Mouse (Mus musculus) brain, adult 2 months (tissue): ENCODE measurements around the gene Ina.
"Not testable (repeated sequence)": the region's sequence is repeated elsewhere in the genome, so short reads cannot be mapped to it uniquely, and the experiment has no call there.

Experiments
- DNase-seq: peaks from one replicate; pipeline ENCODE4 v3.0.0; 2011; ENCODE audit warnings: low read depth, low spot score

The Ina gene

DNA sequence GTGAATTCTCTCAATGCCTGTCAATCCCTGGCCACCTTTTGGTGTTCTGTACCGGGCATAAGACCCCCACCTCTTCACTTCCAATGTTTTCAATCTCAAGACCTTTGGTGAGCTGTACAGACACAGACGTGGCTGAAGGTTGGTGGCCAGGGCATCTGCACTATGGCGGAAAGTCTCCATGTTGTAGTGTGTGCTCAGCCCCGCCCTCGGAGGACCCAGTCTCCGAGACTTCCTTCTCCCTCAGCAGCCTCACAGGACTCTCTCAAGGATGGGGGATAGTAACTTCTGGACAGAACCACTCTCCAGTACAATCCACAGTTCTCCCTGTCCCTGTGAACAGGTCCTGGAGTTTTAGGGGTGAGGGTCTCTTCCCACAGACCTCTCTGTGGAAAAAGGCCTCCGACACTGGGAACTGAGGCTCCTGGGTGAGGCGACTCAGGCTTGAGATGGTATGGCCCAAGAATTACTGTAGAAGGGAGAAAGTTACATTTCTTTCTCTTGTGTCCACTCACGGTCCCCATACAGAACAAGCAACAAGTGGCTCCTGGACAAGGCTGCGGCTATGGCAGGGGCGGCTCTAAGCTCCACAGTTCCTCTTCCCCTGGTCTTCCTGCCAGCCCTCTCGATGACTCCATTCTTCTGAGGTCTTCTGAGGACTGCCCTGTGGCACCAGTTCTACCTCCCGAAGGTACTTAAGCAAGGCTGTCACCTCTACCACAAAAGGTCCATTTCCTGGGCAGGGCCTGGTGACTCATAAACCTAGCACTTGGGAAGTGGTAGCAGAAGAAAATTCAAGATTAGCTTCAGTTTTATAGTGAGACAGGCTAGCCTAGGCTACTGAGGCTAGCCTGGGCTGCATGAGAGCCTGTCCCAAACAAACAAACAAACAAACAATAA lies 29.5 kb upstream of the Ina start:
- no peak for DNase-seq

DNA sequence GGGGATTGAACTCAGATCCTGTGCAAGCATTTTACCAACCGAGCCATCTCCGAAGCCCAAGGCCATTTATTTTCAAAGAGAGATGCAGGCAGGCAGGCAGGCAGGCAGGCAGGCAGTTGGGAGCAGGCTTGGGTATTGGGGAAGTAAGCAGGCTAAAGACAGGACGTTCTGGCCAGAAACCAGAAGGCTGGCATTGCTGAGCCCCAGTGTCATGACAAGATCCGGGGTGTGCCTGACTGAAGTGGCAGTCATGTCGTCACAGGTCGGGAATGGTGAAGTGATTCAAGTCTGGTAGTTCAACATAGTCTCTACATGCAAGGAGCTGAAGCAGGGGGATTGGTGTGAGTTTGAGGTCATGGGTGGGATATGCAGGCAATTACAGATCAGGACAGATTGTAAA lies 26.9 kb upstream of the Ina start:
- DNase-seq: peak; percentile 39

DNA sequence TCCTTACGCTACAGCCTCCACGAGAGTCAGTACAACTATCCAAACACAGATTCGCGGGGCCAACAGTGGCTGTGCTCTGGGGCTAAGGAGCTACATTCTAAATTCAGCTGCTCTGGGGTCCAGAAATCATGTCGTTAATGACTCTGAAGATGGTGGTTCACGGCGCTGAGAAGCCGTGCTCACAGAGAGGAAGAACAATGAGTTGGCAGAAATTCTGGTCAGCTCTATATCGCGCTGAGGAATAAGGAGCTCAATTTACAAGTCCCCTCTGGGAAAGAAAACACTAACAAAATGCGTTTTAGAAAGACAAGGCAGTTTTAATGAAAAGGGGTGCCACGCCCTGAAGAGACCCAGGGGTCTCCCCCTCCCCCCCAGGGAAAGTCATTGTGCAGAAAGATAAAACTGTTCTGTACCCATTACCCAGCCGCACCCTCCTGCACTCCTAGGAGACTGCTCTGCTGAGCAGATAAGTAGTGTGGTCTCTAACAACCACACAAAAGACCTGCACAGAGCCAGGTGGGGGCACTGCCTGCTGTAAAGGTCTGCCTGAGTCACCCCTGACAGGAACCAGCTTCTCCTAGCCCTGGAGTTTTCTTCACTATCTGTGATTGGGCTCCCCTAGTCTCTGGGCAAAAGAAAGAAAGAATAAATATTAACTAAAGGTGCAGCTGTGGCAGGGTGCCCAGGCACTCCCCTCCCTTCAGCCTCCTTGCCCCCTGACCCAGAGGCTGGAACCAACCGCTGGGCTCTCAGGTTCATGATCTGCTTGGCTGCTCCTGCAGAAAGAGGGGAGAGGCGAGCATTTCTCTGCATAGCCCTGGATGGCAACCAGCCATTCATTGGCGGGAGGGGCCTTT lies 26.0 kb upstream of the Ina start:
- DNase-seq: no peak

DNA sequence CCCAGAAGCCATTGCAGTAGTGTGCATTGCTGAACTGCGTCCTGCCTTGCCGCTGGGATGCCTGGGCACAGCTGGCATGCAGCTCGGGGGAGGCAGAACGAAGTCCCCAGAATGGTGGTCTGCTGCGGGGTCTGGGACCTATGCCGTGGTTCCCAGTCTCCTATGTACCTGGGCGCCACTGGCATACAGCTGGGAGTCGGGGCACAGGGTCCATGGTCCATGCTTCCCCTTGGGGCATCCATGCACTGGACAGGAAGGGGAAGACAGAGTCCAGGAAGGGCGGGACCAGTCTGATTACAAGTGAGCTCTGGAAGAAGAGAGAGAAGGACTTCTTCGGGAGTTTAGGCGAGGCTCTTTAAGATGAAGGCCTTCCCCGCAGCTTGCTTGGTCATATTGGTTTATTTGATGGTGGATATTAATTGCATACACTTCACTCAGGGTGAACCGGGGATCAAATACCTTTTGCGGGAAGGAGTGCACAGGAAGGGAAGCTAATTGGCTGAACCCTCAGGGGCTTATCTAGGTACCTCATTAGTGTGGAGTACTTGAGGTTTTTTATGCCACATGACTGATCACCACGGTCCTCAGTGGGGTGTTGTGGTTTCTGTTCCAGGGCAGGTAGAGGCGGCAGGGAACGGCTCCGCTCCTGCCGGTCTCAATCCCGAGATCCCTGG lies 24.9 kb upstream of the Ina start:
- DNase-seq: no peak

DNA sequence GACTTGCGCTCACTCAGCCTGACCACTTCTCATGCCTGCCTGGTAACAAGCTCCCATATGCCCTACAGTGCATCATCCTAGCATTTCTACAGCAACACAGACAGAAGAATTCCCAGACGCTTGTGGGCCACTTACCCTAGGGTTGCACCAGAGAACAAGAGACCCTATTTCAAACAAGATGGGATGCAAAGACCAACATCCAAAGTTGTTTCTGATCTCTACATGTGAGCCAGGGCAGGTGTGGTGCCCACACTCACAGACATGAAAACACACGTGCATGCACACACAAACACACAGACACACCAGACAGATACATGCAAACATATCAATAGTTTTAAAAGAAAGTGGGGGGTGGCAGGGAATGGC lies 24.4 kb upstream of the Ina start:
- DNase-seq: no peak

DNA sequence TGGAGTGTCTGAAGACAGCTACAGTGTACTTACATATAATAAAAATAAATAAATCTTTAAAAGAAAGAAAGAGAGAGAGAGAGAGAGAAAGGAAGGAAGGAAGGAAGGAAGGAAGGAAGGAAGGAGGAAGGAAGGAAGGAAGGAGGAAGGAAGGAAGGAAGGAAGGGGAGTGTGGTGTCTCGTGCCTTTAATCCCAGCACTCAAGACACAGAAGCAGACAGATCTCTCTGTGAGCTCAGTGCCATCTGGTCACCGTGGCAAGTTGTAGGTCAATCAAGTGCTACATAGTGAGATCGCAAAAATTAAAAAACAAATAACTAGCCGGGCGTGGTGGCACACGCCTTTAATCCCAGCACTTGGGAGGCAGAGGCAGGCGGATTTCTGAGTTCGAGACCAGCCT lies 23.9 kb upstream of the Ina start:
- peak; percentile 66 for DNase-seq

DNA sequence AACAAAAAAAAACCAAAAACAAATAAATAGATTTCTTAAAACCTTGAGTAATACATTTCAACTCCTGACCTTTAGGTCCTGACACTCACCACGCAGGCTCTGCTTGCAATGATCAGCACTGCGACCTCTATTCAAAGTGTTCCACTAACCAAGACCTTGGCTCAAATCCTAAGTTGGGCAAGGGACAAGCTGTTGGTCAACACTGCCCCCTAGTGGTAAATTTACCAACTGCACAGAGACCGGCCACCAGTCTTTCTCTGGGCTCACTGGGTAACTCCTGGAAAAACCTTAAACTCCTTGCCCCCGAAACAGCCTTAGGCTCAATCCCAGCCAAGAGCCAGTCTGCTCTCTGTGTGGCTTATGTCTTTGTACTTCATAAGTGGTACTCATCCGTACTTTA lies 23.4 kb upstream of the Ina start:
- peak; percentile 92 for DNase-seq

DNA sequence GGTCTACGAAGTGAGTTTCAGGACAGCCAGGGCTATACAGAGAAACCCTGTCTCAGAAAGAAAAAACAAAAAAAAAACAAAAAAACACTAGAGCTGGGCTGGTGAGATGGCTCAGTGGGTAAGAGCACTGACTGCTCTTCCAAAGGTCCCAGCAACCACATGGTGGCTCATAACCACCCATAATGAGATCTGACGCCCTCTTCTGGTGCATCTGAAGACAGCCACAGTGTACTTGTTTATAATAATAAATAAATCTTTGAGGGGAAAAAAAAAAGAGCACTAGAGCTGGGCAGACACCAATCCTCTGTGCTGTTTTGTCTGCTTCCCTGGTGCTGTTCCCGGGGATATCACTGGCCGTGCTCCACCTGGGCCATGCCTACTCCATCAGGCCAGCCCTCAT lies 22.2 kb upstream of the Ina start:
- not testable (repeated sequence) for DNase-seq

DNA sequence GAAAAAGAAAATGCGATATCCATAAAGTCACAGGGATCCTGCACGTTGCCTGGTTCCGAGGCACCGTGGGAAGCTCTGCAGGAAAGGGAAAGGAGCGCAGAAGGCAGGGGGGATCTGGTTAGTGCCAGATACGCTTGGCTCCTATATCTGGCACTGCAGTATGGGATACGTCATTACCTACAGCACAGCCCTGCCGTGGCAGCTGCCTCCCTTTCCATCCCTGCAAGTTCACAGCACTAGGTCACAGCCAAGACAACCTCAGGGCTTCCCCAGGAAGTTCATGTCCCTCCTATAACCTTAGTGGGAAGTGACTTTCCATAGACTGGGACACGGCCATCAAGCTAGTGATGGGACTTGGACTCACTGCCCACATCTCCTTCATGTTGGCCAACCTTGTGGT lies 18.4 kb upstream of the Ina start:
- DNase-seq: peak; percentile 80

DNA sequence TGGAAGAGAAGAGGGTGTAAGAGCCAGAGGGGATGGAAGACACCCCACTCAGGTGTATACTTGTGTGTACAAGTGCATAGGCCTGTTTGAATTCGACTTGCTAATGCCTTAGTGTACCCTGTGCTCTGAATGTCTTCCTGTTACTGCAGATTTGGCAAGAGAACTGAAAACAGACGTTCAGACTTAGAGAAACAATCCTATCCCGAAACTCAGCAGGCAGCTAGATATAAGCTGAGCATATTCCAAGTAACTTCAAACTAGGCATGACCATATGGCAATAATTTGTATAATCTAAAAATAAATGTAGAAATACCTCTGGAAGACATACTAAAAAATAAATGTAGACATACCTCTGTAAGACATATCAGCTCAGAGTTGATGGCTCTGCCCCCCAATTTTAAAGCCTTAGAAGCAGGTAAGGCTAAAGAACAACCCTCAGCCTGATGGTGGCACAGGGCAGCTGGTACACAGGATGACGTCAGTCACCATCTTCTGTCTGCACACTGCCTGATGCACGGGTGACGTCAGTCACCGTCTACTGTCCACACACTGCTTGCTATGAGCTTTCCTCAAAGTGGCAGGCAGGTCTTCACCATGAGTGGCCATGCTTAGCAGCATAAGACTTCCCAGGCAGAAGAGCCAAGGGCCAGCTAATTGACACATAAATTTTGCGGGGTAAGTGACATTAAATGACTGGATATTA lies 16.2 kb upstream of the Ina start:
- peak; percentile 78 for DNase-seq

DNA sequence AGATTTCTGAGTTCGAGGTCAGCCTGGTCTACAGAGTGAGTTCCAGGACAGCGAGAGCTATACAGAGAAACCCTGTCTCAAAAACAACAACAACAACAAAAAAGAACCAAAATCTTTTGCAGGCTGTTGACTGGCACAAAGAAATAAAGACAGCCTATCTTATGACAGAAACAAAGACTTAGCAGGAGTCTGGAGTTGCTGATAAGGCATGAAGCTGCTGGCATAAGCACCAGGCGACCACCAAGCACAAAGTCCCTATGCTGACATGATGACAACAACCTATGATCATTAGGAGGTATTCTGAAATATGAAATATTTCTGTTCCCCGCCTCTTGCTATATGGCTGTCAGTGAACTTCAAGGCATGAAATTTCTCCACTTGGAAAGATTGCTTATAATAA lies 15.5 kb upstream of the Ina start:
- DNase-seq: no peak

DNA sequence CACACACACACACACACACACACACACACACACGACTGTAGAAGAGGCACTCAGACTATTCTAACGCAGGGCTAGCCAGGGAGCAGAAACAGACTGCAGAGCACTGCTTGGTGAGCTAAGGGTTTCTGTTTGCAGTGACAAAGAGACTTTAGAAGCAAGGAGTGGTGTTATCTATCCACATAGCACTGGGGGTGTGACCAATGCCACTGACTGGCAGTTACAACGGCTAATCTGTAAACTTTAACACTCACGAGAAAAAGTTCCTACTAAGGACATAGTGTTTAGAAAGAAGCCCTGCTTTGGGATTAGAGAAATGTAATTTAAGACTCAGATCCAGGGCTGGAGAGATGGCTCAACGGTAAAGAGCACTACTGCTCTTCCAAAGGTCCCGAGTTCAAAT lies 14.7 kb upstream of the Ina start:
- no peak for DNase-seq

DNA sequence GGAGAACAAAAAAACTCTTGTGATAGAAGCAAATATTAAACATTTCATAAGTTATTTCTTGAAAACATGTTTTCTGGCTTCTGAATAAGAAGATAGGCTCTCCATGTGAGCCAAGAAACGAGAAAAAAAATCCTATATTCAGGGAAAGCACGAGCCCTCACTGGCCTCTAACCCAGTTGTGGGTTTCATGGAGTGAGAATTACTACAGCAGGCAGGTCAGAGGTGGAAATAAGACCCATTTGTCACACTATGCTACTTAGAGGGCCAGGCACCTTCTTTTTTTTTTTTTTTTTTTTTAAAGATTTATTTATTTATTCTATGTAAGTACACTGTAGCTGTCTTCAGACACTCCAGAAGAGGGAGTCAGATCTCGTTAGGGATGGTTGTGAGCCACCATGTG lies 14.1 kb upstream of the Ina start:
- not testable (repeated sequence) for DNase-seq

DNA sequence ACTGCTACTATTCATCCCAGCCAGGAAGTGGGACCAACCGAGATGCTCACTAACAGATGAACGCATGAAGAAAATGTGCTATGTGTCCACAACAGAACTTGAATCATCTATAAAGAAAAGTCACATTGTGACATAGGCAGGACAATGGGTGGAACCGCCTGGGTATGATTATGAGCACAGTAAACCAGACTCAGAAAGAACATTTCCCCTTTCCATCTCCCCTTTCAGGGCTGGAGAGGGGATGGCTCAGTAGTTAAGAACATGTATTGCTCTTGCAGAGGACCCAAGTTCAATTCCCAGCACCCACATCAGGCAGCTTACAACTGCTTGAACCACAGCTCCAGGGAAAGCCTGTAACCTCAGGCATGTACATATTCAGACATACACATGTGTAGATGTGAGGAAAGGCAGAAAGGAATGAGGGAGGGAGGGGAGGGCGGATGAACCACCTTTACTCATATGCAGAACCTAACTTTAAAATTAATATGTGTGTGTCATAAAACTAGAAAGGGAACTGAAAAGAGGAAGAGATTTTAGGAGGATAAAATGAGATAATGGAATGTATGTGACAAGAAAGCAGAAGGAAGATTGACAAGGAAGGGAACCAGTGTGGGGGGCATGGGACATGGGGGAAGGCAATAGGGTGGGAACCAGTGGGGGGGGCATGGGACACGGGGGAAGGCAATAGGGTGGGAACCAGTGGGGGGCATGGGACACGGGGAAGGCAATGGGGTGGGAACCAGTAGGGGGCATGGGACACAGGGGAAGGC lies 10.6 kb upstream of the Ina start:
- no peak for DNase-seq

DNA sequence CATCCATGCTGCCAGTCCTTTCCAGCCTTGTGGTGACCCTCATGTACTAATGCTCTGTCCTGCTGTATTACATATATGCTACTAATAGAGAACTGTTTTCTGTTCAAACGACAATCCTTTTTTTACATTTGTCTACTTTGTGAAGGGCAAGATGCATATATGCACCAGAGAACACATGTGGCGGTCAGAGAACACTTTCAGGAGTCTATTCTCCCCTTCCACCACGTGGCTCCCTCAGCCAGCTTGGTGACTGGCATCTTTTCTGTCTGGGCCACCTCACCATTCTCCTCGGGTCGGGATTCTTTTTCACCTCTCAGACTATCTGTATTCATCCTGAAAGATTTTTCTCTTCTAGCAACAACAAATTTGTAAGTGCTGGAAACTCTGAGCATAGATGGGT lies 8.6 kb upstream of the Ina start:
- no peak for DNase-seq

DNA sequence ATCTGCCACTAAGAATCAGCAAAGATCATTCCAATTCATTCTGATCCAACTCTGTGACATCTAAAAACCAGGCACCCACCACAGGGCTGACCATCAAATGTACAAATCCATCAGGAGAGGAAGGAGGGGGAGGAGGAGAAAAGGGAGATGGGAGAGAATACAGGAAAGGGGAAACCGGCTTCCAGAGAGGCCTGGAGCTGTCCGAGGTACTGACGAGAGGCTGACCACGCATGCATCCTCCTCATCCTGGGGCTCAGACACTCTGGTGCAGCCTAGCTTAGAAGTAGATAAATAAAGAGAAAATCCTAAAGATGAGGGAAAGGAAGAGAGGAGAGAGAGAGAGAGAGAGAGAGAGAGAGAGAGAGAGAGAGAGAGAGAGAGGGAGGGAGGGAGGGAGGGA lies 8.2 kb upstream of the Ina start:
- no peak for DNase-seq

DNA sequence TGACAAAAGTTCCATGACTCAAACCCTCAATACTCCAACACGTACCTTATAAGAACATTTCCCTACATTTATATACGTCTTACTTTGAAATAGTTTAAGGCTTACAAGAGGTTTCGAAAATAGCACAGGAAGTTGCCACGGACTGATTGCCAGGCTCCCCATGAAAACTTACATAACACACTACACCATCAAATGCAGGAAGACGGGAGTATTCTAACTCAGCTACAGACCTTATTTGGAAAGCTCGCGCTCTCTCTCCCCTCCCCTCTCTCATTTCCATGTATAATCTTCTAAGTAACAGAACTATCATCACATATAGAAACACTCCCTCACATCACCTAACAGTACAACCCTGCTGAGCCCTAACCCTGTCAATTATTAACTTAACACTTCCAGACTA lies 5.1 kb upstream of the Ina start:
- peak; percentile 72 for DNase-seq

DNA sequence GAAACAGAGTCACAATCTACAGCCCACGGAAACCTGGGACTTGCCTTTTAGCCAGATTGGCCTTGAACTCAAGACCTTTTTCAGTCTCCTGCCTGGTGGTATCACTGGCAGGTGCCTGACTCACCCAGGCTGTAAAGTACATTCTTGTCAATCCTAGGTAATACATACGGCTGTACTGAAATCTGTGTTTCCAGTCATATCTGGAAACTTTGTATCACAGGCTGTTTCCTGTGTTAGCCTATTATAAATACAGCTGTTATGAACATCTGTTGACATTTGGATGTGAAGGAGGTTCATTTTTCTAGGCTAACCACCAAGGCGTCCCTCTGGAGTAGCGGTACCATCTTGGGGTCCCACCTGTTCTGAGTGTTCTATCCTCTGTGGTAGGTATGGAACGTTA lies 4.6 kb upstream of the Ina start:
- no peak for DNase-seq

DNA sequence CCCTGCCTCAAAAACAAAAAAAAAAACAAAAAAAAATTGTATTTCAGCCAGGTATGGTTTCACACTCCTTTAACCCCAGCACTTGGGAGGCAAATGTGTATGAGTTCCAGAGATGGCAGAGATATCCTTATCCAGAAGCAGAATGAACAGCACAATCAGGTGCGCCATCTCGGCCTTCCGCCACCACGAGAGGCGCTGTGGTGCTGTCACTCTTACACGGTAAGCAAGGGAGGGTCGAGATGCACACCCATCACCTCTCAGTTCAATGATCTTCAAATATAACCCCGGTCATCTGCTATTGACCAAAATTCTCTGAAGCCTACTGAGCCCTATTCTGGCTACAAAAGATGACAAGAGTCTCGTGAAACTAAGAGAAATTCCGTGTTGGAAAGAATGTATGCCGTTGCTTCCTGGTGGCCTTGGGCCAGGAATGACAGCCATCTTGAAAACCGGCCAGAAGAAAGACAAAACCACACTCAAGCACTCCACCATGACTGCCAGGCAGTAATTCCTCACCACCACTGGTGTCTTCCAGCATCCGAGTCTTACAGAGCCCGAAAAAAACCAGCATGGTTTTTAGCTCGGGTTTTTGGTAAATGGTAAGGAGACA lies 1.9 kb upstream of the Ina start:
- DNase-seq: no peak

DNA sequence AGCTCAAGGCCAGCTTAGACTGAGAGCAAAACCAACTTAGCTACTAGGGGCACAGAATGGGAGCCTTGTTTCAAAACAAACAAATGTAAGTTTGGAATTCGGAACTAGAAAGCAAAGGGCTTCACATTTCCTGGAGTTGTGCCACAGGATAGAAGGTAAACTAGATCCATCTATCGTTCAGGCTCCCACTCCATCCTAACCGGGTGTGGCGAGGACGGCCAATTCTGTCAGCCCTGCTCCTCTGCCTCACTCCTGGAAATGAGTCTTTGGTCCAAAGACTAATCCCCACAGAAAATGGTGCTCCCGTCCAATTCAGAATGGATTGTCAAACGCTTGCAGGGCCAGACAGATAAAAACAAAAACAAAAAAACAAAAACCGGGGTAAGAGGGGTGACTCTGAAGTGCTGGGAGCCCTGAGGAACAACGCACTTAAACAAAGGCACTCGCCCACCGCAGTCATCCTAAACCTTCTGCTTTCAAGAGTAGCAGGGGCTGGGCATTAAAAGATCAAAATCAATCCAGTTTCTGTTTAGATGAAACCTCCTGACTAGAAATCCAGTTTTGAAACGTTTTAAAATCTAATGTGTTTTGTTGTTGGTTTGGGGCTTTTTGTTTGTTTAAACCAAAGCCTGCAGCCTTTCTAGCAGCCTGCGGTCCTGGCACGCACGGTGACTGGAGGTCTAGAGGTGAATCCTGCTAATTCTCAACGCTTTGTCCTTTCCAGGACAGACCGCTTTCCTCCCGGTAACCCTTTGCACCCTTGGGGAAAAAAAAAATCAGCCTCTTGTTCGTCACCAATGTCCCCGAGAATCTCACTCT lies 949 bp upstream of the Ina start:
- peak; percentile 47 for DNase-seq
